Mouse (Mus musculus): ENCODE results near the gene Ptf1a.

The Ptf1a gene

GRCm38 (mm10) chr2:19444931-19445831 is at the start of gene Ptf1a:
Gene Ptf1a (plus strand): TSS chr2:19445663.
- DNase-seq (ENCODE audit: low read depth, low spot score), result no peak

DNA sequence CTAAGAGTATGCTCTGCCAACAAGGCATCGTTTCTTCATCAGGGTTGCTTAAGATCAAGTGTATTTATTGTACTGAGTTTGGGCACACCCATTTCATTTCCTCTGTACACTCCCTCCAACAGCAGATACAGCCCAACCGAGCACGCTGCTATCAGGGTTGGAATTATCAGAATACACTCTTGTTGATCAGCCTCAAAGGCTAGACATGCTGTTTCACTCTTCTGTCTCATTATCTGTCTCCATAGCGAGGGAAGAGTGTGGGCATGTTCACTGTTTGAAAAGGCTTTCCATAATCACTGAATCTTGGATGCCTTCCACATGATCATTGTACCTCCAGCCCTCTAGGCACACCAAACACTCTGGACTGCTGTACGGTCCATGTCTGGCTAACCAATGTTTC is 40.1 kb upstream of the Ptf1a start:
- DNase-seq (ENCODE audit: low read depth, low spot score), result no peak

- DNase-seq (ENCODE audit: low read depth, low spot score), result no peak
Observed at GRCm38 (mm10) chr2:19406531-19406930, 38.9 kb upstream of the Ptf1a start.

DNA sequence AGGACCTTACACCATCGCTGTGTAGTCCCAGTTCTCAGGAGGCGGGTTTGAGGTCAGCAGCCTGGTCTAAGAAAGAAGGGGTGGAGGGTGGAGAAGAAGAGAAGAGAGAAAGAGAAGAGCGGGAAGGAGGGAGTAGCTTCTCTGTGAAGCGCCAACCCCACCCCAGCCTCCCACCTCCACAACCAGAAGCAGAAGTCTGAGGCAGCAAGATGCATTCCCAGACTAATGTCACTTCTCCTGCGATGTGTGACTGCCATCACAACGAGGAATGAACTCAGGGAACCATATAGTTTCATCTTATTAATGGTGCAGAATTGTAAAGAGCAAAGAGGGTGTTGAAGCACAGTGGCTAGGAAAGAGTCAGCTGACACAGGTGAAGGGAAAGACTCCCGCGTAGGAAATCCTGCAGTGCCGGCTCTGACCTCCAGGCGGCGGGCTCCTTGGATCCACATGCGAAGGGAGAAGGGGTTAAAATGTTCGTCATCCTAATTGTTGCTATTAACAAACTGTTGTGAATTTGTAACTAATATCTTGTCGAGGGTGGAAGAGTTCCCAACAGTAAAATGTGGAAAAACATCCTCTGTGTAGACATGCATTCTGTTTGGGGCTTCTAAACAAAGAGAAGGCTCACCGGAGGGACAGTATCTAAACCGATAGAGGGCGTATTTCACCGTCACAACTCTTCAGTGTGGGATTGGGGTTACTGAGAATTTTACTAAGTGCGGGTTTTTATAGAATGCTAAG is 31.1 kb upstream of the Ptf1a start:
- peak; percentile 65 for DNase-seq (ENCODE audit: low read depth, low spot score)

- peak; percentile 82 for DNase-seq (ENCODE audit: low read depth, low spot score)
Observed at GRCm38 (mm10) chr2:19415063-19415521, 30.4 kb upstream of the Ptf1a start.

- DNase-seq (ENCODE audit: low read depth, low spot score), result no peak
Observed at GRCm38 (mm10) chr2:19416066-19416465, 29.4 kb upstream of the Ptf1a start.

DNA sequence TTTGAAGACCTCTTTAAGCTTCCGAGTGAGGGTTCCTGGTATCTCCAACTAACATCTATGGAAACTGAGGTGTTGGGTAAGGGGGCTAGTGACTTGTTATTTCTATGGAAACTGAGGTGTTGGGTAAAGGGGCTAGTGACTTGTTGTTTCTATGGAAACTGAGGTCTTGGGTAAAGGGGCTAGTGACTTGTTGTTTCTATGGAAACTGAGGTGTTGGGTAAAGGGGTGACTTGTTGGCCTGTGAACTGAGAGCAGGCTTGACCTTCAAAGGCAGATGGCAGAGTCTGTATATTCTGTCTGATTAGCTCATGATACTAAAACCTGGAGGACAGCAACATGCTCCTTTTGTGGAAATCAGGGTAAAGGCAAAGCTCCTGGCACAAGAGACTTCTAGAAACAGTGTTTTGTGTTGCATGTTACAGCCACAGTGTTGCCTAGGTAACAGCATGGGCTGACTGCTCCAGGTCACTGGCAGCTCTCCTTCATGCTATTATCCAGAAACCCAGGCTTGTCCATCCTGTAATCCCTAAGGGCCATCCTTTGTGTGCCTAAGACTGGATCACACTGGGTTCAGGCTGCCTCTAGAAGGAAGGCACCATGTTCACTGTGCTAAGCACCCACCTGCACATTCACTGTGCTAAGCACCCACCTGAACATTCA is 25.6 kb upstream of the Ptf1a start:
- no peak for DNase-seq (ENCODE audit: low read depth, low spot score)

DNA sequence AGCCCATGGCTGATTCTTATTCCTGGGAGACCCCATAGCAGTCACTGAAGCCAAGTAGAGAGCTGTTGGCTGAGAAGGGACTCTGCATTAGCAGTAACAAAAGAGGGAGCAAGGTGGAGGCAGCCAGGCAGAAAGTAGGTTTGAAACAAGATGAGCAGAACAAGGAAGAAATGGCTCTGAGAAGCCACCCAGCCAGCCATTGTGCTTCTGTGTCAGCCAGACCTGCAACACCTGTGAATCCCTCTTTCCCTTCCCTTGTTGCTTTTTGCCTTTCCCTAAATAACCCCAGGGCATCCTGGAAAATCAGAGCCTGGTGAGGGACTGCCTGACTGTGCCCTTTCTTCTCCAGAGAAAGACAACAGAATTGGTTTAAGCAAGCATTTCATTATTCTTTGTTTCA is 23.2 kb upstream of the Ptf1a start:
- no peak for DNase-seq (ENCODE audit: low read depth, low spot score)

DNA sequence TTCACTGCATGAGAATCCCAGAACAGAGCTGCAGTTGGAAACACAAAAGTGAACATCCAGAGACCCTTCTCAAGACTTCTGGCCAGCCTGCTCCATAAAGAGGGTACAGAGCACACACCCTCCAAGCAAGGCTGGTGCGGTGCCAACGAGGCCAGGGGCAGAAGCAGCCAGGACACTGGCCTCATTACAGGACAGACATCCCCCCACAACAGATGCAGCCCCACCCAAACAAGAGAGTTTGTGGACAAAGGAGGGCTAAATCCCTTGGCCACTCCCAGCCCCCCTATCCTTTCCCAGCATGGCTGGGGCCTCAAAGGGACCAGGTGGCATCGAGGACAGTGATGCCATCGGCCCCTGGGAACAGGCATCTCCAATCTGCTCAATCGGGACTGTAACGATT is 22.4 kb upstream of the Ptf1a start:
- no peak for DNase-seq (ENCODE audit: low read depth, low spot score)

GRCm38 (mm10) chr2:19429031-19429430 is 16.4 kb upstream of the Ptf1a start:
- peak; percentile 28 for DNase-seq (ENCODE audit: low read depth, low spot score)

GRCm38 (mm10) chr2:19429691-19430690 is 15.5 kb upstream of the Ptf1a start:
- DNase-seq (ENCODE audit: low read depth, low spot score), result no peak

DNA sequence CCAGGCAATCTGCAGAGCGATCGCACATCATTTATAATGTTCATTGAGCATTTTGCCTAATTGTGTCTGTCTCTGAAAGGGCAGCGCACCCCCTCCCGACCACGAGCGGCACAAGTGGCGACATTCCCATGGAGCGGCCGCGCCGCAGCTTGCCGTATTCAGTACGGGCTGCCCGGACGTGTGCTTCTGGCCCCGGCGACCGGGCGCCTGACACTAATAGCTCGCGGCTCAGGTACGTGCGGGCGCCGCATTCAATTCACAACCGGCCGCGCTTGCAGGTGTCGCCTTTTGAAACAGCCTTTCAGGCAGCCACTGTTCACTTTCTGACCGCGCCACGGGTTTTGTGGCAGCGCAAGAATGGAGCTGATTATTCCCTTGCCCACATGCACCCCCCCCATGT is 14.7 kb upstream of the Ptf1a start:
- no peak for DNase-seq (ENCODE audit: low read depth, low spot score)

GRCm38 (mm10) chr2:19431186-19431585 is 14.3 kb upstream of the Ptf1a start:
- no peak for DNase-seq (ENCODE audit: low read depth, low spot score)

GRCm38 (mm10) chr2:19431614-19432323 is 13.7 kb upstream of the Ptf1a start:
- no peak for DNase-seq (ENCODE audit: low read depth, low spot score)

DNA sequence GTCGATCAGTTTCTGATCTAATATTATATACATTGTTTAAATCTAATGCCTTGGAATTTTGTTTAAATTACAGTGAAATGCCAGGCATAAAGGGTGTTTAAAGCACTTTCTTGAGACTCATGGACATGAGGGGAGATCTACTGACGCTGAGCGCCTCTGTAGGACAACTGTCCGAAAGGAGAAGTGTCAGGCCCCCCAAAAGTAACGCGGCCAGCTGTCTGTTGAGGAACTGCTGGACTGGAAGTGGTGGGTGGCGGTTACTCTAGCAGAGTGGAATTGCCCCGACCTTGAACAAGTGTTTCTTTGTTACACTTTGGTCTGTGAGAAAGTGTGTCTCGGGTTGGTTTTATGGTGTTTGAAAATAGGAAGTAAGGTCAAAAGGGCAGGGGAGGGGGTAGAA is 1.1 kb upstream of the Ptf1a start:
- no peak for DNase-seq (ENCODE audit: low read depth, low spot score)

DNA sequence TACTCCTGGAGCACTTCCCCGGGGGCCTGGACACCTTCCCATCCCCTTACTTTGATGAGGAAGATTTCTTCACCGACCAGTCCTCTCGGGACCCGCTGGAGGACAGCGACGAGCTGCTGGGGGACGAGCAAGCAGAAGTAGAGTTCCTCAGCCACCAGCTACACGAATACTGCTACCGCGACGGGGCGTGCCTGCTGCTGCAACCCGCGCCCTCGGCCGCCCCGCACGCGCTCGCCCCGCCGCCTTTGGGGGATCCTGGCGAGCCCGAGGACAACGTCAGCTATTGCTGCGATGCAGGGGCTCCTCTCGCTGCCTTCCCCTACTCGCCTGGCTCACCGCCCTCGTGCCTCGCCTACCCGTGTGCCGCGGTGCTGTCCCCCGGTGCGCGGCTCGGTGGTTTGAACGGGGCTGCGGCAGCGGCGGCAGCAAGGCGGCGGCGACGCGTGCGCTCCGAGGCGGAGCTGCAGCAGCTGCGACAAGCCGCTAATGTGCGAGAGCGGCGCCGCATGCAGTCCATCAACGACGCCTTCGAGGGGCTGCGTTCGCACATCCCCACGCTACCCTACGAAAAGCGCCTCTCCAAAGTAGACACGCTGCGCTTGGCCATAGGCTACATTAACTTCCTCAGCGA is 523 bp downstream of the Ptf1a start:
- no peak for DNase-seq (ENCODE audit: low read depth, low spot score)

- no peak for DNase-seq (ENCODE audit: low read depth, low spot score)
Observed at GRCm38 (mm10) chr2:19446746-19447145, 1.3 kb downstream of the Ptf1a start.

DNA sequence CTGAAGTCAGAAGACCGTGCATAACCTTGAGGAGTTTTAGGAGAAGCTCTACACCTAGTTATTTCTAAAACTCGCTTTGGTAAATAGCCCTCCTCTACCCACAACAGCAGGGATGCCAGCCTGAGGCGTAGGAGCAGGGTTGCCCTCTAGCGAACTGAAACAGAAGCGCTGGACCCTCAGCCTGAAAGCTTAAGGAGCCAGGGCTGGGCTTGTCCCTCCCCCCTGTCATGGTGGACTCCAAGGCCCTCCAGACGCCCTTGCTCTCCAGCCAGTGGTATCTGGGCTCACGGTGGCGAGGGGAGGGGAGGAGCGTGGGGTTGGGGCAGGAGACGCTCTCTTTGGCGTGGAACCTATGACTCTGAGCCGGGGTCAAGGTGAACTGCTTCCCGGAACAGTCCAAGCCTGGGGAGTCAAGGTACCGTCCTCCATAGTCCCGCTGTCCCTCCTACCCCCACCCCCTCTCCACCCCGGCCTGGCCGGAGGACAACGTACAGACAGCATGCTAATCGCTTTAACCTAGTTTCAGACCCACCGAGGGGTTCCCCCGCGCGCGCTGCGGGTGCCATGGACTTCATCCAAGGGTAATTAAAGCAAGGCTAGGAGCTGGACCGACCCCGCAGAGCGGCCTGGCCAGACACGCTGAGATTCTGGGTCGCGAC is 2.7 kb downstream of the Ptf1a start:
- DNase-seq (ENCODE audit: low read depth, low spot score), result no peak

DNA sequence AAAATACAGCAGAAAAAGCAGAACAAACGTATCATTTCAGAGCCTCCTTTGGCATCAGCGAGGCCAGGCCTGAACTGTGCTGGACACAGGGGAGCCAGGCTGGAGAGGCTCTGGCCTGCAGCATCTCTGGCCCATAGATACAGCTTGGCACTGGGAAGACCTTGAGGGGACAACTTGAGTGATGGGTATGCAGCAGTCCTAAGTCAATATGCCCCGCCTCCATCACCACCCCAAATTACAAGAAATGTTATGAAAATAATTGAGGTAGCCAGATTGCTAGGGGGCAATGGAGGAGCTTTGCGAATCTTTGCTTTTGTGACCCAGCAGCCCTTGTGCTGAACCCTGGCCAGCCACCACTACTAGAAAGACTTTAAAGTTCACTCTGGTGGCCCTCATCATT is 3.8 kb downstream of the Ptf1a start:
- DNase-seq (ENCODE audit: low read depth, low spot score), result no peak
